Mouse (Mus musculus): ENCODE results near the gene Plscr3. TPM values are rescaled to one million over a fixed set of nuclear protein-coding genes. Genes with fewer than 3 reads are reported as not detected.

Plscr3 gene
- total RNA-seq (2023) = 10 to 100 TPM; 35.0 to 35.9 TPM

GRCm38 (mm10) chr11:69846198-69846680, at the start of gene Plscr3:
Plscr3 (plus strand) TSS chr11:69846376.

GRCm38 (mm10) chr11:69801379-69801977, 44.7 kb upstream of the Plscr3 start, which contains the start of gene Fgf11:
Fgf11 (minus strand) TSS chr11:69801857.

GRCm38 (mm10) chr11:69804972-69805909, 40.9 kb upstream of the Plscr3 start, which contains the start of gene Tmem102:
Tmem102 (minus strand) TSS chr11:69805624.

DNA sequence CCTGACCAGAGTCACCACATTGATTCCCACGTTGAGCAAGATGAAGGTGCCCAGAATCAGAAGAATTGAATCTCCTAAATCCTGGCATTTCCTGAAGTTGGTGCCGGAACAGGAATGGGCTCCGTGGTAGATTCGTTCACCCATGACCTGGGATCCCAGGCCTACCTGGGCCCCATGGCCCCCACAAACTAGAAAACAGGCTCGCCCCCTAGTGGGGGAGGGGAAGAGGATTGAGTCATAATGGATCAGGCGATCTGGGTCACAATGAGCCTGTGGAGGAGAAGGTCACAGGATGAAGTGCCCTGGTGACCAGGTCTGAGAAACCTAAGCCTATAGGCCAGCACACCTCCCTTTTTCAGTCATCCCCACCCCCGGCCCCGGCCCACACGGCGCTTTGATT, 31.0 kb upstream of the Plscr3 start, which contains the start of gene Gm39566:
Gm39566 (minus strand) TSS at position 144 of the 400 bp plus-strand sequence.

DNA sequence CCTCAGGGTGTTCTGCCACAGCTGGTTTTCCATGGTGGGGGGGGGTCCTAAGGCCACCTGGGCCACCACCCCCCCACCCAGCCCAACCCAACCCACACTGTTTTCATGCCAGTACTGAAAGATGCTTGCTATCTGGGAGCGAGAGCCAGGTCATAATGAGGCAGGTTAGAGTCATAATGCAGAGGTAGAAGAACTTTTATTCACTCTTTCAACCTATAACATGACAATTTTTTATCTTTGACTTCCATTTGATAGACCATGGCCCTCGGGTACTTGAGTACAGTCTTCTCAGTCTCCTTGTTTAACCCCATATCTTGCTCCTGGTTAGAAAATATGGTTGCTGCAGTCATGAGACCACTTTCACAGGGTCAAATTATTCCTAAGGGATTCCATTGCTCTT, 27.8 kb upstream of the Plscr3 start, which contains the start of gene Spem2:
Spem2 (minus strand) TSS at position 101 of the 400 bp plus-strand sequence.

GRCm38 (mm10) chr11:69822080-69822479, 24.1 kb upstream of the Plscr3 start, which contains the start of gene Spem1:
Spem1 (minus strand) TSS chr11:69822180.

DNA sequence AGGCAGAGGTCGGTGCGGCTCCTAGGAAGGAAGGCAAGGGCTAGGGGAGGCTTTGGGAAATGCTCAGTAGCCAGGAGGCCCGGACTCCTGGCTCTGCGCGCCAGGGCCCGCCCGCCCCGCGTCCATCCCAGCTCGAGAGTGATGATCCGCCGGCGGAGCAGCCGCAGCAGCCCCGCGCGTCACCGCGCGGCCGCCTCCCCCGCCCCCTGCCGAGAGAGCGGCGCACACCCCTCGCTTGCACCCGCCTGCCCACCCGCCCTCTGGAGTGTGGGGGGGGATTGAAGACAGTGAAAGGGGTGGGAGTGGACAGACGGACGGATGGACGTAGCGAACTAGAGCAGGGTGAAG, 8.6 kb upstream of the Plscr3 start, which contains the start of gene Nlgn2:
Nlgn2 (minus strand) TSS at position 181 of the 348 bp plus-strand sequence.

DNA sequence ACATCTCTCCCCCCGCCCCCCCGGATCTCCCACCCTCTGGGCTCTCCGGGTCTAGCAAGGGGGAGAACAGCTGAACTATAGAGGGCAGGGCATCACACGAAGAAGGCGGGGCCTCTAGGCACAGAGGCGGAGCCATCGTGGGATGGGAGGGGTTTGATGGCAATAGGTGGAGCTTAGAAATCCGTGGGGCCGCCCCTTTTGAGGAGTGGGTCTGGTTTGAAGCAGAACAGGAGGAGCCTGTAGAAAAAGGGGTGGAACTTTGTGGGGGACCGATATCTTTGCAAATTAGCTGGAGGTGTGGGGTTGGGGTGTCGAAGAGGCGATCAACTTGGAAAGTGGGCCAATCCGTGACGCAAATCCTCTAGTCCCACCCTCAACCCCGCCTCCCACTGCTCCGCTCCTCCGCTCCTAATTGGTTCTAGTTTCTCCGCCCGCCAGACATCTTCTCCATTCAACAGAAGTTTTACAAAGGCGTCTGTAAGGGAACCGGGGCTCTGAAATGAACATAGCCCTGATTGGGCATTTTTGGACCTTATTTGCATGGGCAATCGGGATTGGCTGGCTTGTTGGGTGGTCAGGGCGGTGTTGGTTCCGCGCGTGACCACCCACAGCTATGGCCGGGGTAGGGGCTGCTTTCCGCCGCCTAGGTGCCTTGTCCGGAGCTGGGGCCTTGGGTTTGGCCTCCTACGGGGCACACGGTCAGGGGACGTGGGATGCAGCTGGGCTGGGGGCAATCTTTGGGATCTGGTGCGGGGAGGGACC, 8.0 kb upstream of the Plscr3 start, which contains the start of gene Tmem256:
Tmem256 (plus strand) TSS at position 563 of the 762 bp plus-strand sequence.

DNA sequence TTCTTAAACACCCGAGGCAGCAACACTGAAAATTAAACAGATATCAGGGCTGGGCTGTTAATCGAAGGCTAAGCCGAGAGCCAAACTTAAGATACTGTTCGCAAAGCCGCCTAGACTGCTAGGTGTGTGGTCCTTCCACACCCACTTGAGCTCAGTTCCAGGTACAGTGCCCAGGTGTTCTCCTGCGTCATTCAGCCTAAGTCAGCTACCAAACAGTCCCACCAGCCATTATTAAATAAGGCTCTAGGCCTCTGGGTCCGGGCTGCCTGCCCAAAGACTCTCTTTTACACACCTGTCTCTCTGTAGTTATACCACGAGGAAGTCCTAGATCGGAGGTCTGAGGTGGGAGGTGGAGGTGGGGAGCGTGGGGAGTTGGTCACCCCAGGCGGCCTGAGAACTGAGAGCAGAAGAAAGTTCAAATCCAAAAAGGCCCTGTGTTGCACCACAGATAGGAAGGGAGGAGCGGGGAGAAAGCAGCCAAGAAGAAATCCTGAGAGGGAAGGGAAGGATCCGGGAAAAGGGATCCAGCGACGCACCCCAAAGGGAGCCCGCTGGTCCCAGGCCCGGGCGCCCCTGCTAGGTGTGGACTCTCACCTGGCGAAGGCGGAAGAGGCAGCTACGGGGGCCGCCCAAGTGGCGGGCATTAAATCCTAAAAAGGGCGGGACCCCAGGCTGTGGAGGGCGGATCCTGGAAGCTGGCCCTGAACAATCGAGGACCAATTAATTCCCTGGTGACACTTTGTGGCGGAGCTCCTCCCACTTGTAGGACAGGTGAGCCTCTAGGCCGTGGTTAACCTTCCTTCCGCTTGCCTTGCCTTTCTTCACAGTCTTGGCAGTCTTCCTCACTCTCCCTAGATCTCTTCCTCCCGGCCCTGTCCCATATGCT, 12.2 kb downstream of the Plscr3 start, which contains the start of gene Tnk1:
Tnk1 (minus strand) TSS at position 618 of the 886 bp plus-strand sequence.

GRCm38 (mm10) chr11:69877878-69878277, 31.7 kb downstream of the Plscr3 start, which contains the start of gene Tmem95:
Tmem95 (minus strand) TSS chr11:69878018.

DNA sequence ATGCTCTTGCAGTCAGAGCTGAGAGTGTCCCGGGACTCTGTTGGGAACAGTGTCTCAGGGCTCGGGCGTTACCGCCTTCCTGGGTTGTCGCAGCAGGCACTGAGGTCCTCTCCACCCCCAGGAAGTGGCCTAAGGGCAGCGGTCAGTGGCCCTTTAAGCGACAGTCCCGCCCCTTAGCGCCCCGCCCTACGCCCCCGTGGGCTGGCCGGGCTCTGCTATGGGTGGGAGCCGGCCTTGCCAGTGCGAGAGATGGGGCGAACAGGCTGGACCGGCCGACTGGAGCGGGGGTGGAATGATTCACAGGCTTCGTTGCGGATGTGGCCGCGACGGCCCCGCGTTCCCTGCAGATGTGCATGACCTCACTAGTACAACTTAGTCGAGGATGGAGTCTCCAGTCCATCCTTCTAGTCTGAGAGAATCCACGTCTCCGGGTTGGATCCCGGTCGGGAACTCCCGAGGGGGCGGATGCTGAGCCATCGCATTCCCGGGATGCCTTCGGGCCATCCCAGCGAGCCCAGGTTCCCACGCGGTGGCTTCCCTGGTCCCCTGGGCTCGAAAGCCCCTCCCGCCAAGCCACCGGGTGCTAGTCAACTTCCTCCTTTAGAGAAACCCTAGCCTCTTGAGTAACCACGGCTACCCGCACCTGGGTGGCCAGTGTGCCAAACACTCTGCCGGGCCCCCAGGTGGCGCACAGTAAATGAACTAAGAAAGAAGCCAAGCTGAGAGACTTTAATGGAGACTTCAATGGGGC, 34.9 kb downstream of the Plscr3 start, which contains the start of gene Kctd11:
Kctd11 (minus strand) TSS at position 554 of the 751 bp plus-strand sequence.

GRCm38 (mm10) chr11:69895291-69895690, 49.1 kb downstream of the Plscr3 start, which contains the start of gene Acap1:
Acap1 (minus strand) TSS chr11:69895539.

DNA sequence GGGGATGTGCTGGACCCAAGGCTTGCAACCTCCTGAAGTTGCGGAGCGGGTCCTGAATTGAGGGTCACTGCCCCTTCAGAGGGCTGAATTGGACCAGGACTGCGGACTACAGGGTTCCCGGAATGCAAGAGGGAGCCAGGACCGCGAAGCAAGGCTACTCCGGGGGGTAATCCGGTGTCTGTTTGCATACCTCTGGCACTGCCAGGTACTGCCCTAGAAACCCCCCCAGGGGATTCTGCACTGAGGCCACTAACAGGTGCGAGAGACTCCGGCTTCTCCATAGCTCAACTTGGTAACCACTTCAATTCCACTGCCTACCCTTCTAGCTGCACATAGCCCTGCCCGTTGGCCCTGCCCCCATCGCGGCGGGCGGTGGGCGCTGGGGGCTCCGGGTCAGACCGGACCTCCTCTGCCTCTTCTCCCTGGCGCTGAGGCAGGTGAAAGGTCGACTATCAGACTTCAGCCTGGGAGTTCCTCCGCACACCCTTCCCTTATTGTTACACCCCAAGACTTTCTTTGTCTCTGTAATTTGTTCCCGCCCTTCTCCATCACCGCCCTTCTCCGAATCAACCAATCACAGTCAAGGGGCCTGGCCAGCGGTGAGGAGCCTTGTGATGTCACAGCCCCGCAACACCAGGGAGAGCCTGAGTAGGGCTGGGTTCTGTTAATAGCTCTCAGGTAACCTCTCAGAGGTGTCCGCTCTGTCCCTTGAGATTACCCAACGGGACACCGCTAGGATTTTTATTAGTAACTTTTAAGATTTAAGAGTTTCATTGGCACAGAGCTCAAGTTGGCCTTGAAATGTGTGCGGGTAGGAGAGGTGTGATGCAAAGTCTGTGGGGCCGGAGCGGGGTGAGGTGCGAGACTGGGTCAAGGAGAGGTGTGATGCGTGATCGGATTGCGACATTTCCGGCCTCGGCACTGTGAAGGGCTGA, 54.6 kb downstream of the Plscr3 start, which contains the start of the genes 2810408A11Rik and Neurl4:
2810408A11Rik (minus strand) TSS at position 517 of the 935 bp plus-strand sequence.
Neurl4 (plus strand) TSS at position 602 of the 935 bp plus-strand sequence.

Other genes starting within 250 kb of the Plscr3 start
- gene Atp1b2, start 240.4 kb upstream of the Plscr3 start, total RNA-seq (2023) = 1 to 10 TPM; 5.4 to 6.9 TPM
- not detected for gene Shbg, start 228.5 kb upstream of the Plscr3 start, total RNA-seq (2023)
- not detected for gene Sat2, start 224.4 kb upstream of the Plscr3 start, total RNA-seq (2023)
- gene Fxr2, start 213.4 kb upstream of the Plscr3 start, total RNA-seq (2023) = 10 to 100 TPM; 42.3 to 53.2 TPM
- gene Sox15, start 191.1 kb upstream of the Plscr3 start, total RNA-seq (2023) = under 1 TPM in 1 of 2 experiments, not detected in 1; 0.55 TPM
- 10 to 100 TPM; 51.6 to 54.9 TPM for gene Mpdu1, start 183.7 kb upstream of the Plscr3 start, total RNA-seq (2023)
- gene Cd68, start 180.2 kb upstream of the Plscr3 start, total RNA-seq (2023) = 100 to 1,000 TPM; 138 to 157 TPM
- gene Eif4a1, start 174.0 kb upstream of the Plscr3 start, total RNA-seq (2023) = 100 to 1,000 TPM; 554 to 653 TPM
- gene Senp3, start 164.3 kb upstream of the Plscr3 start, total RNA-seq (2023) = 10 to 100 TPM; 64.7 to 65.2 TPM
- 10 to 100 TPM; 15.8 to 16.0 TPM for gene Tnfsf13, start 160.6 kb upstream of the Plscr3 start, total RNA-seq (2023)
- gene Tnfsf12, start 150.5 kb upstream of the Plscr3 start, total RNA-seq (2023) = 1 to 10 TPM; 7.9 to 8.7 TPM
- 1 to 10 TPM; 4.7 to 5.5 TPM for gene Tnfsfm13, start 150.3 kb upstream of the Plscr3 start, total RNA-seq (2023)
- gene Polr2a, start 87.7 kb upstream of the Plscr3 start, total RNA-seq (2023) = 10 to 100 TPM; 82.6 to 86.1 TPM
- not detected for gene Slc35g3, start 84.4 kb upstream of the Plscr3 start, total RNA-seq (2023)
- gene Zbtb4, start 80.5 kb upstream of the Plscr3 start, total RNA-seq (2023) = 1 to 10 TPM; 2.4 to 3.3 TPM
- gene Chrnb1, start 50.4 kb upstream of the Plscr3 start, total RNA-seq (2023) = 1 to 10 TPM in 1 of 2 experiments, under 1 TPM in 1; 0.79 to 1.9 TPM
- gene Fgf11, start 44.5 kb upstream of the Plscr3 start, total RNA-seq (2023) = under 1 TPM in 1 of 2 experiments, not detected in 1; 0.18 TPM
- gene Tmem102, start 40.8 kb upstream of the Plscr3 start, total RNA-seq (2023) = not detected
- gene Gm39566, start 31.1 kb upstream of the Plscr3 start, total RNA-seq (2023) = not detected
- not detected for gene Spem2, start 27.9 kb upstream of the Plscr3 start, total RNA-seq (2023)
- gene Spem1, start 24.2 kb upstream of the Plscr3 start, total RNA-seq (2023) = not detected
- gene Nlgn2, start 8.6 kb upstream of the Plscr3 start, total RNA-seq (2023) = 1 to 10 TPM; 1.3 to 2.1 TPM
- gene Tmem256, start 7.9 kb upstream of the Plscr3 start, total RNA-seq (2023) = 100 to 1,000 TPM in 1 of 2 experiments, 10 to 100 TPM in 1; 99.2 to 106 TPM
- not detected for gene Tnk1, start 12.4 kb downstream of the Plscr3 start, total RNA-seq (2023)
- gene Tmem95, start 31.6 kb downstream of the Plscr3 start, total RNA-seq (2023) = 1 to 10 TPM in 1 of 2 experiments, under 1 TPM in 1; 0.88 to 1.2 TPM
- gene Kctd11, start 35.0 kb downstream of the Plscr3 start, total RNA-seq (2023) = 1 to 10 TPM; 8.6 to 9.0 TPM
- gene Acap1, start 49.2 kb downstream of the Plscr3 start, total RNA-seq (2023) = 100 to 1,000 TPM; 260 to 263 TPM
- gene 2810408A11Rik, start 54.6 kb downstream of the Plscr3 start, total RNA-seq (2023) = 1 to 10 TPM; 3.0 to 3.2 TPM
- gene Neurl4, start 54.7 kb downstream of the Plscr3 start, total RNA-seq (2023) = 10 to 100 TPM; 20.9 to 27.6 TPM
- gene Gps2, start 67.5 kb downstream of the Plscr3 start, total RNA-seq (2023) = 10 to 100 TPM; 69.0 to 84.5 TPM
- gene Eif5a, start 75.6 kb downstream of the Plscr3 start, total RNA-seq (2023) = 100 to 1,000 TPM; 482 to 501 TPM
- not detected for gene Ybx2, start 89.4 kb downstream of the Plscr3 start, total RNA-seq (2023)
- 1 to 10 TPM in 1 of 2 experiments, under 1 TPM in 1; 0.97 to 1.3 TPM for gene Slc2a4, start 101.8 kb downstream of the Plscr3 start, total RNA-seq (2023)
- not detected for gene Cldn7, start 118.4 kb downstream of the Plscr3 start, total RNA-seq (2023)
- gene Ctdnep1, start 134.8 kb downstream of the Plscr3 start, total RNA-seq (2023) = 10 to 100 TPM; 75.0 to 80.3 TPM
- 10 to 100 TPM; 24.3 to 31.0 TPM for gene Elp5, start 136.1 kb downstream of the Plscr3 start, total RNA-seq (2023)
- gene Gabarap, start 144.8 kb downstream of the Plscr3 start, total RNA-seq (2023) = 100 to 1,000 TPM; 475 to 527 TPM
- 10 to 100 TPM; 41.2 to 53.6 TPM for gene Phf23, start 149.4 kb downstream of the Plscr3 start, total RNA-seq (2023)
- gene Dvl2, start 154.2 kb downstream of the Plscr3 start, total RNA-seq (2023) = 10 to 100 TPM; 15.0 to 18.2 TPM
- gene Acadvl, start 169.0 kb downstream of the Plscr3 start, total RNA-seq (2023) = 10 to 100 TPM; 39.3 to 50.0 TPM
- gene Dlg4, start 170.6 kb downstream of the Plscr3 start, total RNA-seq (2023) = 1 to 10 TPM; 5.5 to 5.8 TPM
- gene Asgr1, start 207.7 kb downstream of the Plscr3 start, total RNA-seq (2023) = not detected
- gene Asgr2, start 246.3 kb downstream of the Plscr3 start, total RNA-seq (2023) = not detected

Data from neutrophil, adult 83 days (primary cell).